Mouse (Mus musculus) c-Kit-negative CD71-positive TER-119-positive erythroid progenitor cells, embryonic 14.5 days (primary cell): ENCODE measurements around the gene Megf8.
"Not testable (repeated sequence)": the region's sequence is repeated elsewhere in the genome, so short reads cannot be mapped to it uniquely, and the experiment has no call there.

Experiments
- DNase-seq: peaks from one replicate; pipeline ENCODE4 v3.0.0-alpha.2; 2013; ENCODE audit warnings: low read depth, low spot score

Gene Megf8

GRCm38 (mm10) chr7:25383385-25383784 is 66.4 kb downstream of the Megf8 start:
- DNase-seq: no peak

- DNase-seq: no peak
Observed at GRCm38 (mm10) chr7:25383891-25384290, 66.9 kb downstream of the Megf8 start.

GRCm38 (mm10) chr7:25384318-25384717 is 67.4 kb downstream of the Megf8 start:
- DNase-seq: no peak

- no peak for DNase-seq
Observed at GRCm38 (mm10) chr7:25384818-25385217, 67.9 kb downstream of the Megf8 start.

GRCm38 (mm10) chr7:25385259-25385658 is 68.3 kb downstream of the Megf8 start:
- DNase-seq: no peak

- no peak for DNase-seq
Observed at GRCm38 (mm10) chr7:25385850-25386555, 69.0 kb downstream of the Megf8 start.

GRCm38 (mm10) chr7:25387811-25388440 is 71.0 kb downstream of the Megf8 start:
- DNase-seq: no peak

- DNase-seq: no peak
Observed at GRCm38 (mm10) chr7:25388916-25389315, 72.0 kb downstream of the Megf8 start.

- DNase-seq: peak; percentile 37
Observed at GRCm38 (mm10) chr7:25390054-25390770, 73.2 kb downstream of the Megf8 start.

- DNase-seq: no peak
Observed at GRCm38 (mm10) chr7:25390986-25391385, 74.0 kb downstream of the Megf8 start.

GRCm38 (mm10) chr7:25391856-25392453 is 75.0 kb downstream of the Megf8 start:
- no peak for DNase-seq

- no peak for DNase-seq
Observed at GRCm38 (mm10) chr7:25392851-25393250, 75.9 kb downstream of the Megf8 start.

- DNase-seq: no peak
Observed at GRCm38 (mm10) chr7:25393451-25394210, 76.7 kb downstream of the Megf8 start.

GRCm38 (mm10) chr7:25394754-25395153 is 77.8 kb downstream of the Megf8 start:
- no peak for DNase-seq

- DNase-seq: no peak
Observed at GRCm38 (mm10) chr7:25395186-25395557, 78.2 kb downstream of the Megf8 start.

GRCm38 (mm10) chr7:25395558-25396521 is 78.9 kb downstream of the Megf8 start:
- peak; percentile 79 for DNase-seq

- no peak for DNase-seq
Observed at GRCm38 (mm10) chr7:25396621-25397020, 79.7 kb downstream of the Megf8 start.

GRCm38 (mm10) chr7:25398610-25399009 is 81.6 kb downstream of the Megf8 start, which contains the start of gene Lipe:
Gene Lipe, minus strand, starts transcription at chr7:25398710.
- no peak for DNase-seq

- not testable (repeated sequence) for DNase-seq
Observed at GRCm38 (mm10) chr7:25399028-25399427, 82.1 kb downstream of the Megf8 start.

- DNase-seq: no peak
Observed at GRCm38 (mm10) chr7:25401551-25401950, 84.6 kb downstream of the Megf8 start.
